Mouse (Mus musculus): Measurements from ENCODE around the gene Hoxa2.

Gene Hoxa2

GRCm38 (mm10) chr6:52164626-52165440 is at the start of gene Hoxa2:
TSS of gene Hoxa2 (minus strand) at chr6:52164831.
- DNase-seq: no peak

- no peak for DNase-seq
Observed at GRCm38 (mm10) chr6:52214271-52214670, 49.6 kb upstream of the Hoxa2 start.

DNA sequence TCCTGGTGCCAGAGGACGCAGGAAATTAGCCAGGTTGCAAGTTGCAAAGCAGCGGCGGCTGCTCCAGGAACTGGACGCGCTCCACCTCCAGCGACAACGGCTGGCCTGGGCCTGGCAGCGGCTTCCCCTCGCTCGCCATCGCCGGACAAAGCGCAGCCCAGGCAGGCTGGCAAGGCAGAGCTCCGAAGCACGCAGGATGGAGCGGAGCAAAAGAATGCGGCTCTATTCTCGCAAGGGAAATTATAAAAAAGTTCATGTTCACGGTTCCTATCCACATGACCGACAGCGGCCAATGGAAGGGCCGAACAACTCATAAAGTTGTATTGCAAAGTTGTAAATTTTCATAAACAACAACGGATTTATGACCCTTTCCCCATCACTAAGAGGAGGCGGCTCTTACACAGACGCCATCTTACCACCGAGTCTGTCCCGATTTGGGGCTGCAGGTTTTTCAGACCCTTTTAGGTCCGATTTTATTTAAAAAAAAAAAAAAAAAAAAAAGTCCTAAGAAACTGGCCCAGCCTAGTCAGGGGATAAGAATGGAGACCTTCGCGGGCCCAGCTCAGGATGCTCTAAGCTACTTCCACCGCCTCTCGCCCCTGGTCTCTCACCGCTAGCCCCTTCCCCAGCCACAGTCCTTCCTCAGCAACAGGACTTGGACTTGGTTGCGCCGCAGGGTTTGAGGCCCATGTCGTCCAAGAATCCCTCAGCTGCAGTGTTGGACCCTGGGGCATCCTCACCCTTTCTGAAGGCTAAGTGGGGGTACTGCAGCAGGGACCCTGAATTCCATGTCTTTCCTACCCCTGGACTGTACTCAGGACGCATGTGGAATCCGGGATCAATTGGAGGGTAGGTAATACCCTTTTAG is 48.7 kb upstream of the Hoxa2 start, which contains the start of the genes Hoxa3 and Gm28308:
Gene Hoxa3 (minus strand): TSS at position 218 of the 868 bp plus-strand sequence.
Gene Gm28308 (minus strand): TSS at position 221 of the 868 bp plus-strand sequence.
- no peak for DNase-seq

DNA sequence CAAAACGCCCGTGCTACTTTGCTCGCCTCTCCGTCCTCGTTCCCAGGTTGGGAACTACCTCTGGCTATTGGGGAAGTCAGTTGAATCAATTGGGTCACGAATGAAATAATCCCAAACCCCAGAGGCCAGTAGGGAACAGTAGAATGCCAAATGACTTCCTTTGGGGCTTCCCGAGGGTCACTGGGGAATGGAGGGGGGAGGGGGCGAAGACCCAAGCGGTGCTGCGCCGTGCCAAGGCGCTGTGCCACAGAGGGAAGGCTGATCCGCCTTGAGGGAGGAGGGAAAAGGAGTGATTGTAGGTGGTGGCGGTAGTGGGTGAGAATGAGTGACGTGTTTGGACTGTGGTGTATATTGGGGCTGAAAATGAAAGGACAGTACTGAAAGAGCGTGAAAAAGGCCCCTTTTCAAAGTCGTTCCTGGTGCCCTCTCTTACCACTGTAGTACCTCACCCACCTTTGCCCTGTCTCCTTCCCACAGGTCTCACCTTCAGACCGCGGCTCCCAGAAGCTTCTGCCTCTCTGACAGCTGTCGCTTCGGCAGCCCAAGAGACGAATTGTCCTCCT is 48.0 kb upstream of the Hoxa2 start:
- no peak for DNase-seq

DNA sequence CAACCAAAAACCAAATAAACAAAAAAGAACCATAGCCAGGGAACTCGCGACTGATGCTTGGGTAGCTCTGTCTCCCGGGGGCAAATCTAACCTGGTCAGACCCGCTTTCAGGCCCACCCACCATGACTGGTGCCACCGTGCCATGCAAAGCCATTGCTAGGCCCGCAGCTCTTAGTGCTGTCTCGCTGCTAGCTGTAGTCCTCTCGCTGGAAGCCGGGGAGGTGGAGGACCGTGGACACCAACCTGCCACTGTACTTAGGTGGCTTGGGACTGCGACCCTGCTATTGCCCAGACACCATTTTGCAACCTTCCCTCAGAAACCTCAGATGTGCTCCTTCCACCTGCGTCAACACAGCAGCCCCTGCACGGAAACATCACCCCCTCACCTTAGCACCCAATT is 47.3 kb upstream of the Hoxa2 start:
- no peak for DNase-seq

- peak; percentile 30 for DNase-seq
Observed at GRCm38 (mm10) chr6:52211170-52211935, 46.7 kb upstream of the Hoxa2 start.

GRCm38 (mm10) chr6:52209685-52210046 is 45.0 kb upstream of the Hoxa2 start:
- no peak for DNase-seq

GRCm38 (mm10) chr6:52208868-52209684 is 44.4 kb upstream of the Hoxa2 start:
- DNase-seq: no peak

- no peak for DNase-seq
Observed at GRCm38 (mm10) chr6:52208072-52208867, 43.6 kb upstream of the Hoxa2 start, which contains the start of gene Hoxa6. TSS of gene Hoxa6 (minus strand) at chr6:52208722.

DNA sequence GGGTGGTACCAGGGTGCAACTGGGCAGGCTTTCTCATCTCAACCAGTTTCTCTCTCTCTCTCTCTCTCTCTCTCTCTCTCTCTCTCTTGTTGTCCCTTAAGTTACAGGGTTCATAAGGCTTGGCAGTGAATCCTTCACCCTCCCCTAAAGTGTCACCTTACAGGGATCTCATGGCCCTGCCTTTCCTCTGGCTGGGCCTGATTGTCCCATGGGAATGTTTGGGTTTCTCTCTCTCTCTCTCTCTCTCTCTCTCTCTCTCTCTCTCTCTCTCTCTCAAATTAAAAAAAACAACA is 43.0 kb upstream of the Hoxa2 start:
- DNase-seq: no peak

GRCm38 (mm10) chr6:52206882-52207683 is 42.5 kb upstream of the Hoxa2 start:
- DNase-seq: no peak

DNA sequence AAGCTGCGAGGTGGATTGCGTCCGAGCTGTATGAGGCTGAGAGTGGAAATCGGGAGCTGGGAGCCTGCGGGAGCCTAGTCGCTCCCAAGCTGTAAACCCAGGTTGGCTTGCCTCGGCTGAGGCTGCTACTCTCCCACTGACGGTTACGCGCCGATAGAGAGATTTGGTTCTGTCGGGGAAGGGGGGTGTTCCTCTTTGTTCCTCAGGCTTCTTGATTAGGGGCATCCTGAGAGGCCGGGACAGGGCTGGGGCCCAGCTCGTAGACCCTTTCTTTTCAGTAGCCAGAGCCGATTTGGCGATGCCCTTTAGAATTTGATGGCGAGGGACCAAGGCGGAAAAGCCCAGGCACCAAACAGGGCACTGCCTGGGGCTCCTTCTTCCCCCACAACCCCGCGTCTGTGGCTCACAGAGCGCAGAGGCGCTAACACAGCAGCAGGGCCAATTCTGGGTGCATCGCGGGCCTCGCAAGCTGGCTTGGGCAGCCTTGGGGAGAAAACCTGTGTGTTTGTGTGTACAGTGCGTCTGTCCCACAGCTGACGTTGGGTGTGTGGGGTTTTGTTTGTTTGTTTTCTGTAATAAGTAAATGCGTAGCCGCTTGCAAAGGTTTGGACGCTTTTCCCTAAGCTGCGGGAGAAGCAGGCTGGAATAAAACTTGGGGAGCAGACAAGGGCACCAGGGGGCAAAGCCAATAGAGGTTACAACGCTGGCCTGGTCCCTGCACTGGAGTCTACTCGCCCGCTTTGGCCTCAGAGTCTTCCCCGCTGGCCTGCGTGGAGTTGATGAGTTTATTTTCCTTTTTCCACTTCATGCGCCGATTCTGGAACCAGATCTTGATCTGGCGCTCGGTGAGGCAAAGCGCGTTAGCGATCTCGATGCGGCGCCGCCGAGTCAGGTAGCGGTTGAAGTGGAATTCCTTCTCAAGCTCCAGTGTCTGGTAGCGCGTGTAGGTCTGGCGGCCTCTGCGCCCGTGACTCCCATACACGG is 41.3 kb upstream of the Hoxa2 start:
- DNase-seq: no peak

DNA sequence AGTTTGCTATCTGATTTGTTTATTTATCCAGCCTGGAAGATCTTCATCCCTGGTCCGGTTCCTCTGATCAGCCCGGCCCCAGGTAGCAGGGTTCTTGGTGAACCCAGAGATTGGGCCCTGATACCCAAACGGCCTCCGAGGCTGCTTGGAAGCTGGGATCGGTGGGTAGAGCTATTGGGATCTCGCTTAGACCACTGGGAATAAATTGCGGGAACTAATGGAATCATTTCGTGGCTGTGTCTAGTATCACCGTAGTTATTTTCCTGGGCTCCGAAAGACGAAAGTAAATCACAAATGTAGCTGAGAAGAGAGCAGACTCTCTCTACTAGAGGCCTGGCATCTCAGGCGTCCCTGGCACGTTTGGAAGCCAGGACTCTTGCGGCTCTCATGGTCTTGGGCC is 40.6 kb upstream of the Hoxa2 start:
- DNase-seq: no peak

DNA sequence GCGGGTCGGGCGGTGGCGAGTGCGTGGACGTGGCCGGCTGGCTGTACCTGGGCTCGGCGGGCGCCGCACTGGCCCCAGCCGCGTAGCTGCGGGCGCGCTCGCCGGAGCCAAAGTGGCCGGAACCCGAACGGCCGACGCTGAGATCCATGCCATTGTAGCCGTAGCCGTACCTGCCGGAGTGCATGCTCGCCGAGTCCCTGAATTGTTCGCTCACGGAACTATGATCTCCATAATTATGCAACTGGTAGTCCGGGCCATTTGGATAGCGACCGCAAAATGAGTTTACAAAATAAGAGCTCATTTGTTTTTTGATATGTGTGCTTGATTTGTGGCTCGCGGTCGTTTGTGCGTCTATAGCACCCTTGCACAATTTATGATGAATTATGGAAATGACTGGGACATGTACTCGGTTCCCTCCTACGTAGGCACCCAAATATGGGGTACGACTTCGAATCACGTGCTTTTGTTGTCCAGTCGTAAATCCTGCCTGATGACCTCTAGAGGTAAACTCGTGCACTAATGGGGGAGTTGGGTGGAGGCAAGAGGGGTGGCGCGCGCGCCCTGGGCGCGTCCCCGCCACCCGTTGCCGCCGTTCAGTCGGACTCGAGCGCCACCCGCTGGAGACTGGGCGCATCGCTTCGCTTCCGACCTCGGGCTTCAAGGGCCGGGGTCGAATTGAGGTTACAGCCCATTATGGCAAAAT is 39.6 kb upstream of the Hoxa2 start, which contains the start of gene Hoxa5:
Gene Hoxa5 (minus strand): TSS at position 538 of the 703 bp plus-strand sequence.
- DNase-seq: no peak

DNA sequence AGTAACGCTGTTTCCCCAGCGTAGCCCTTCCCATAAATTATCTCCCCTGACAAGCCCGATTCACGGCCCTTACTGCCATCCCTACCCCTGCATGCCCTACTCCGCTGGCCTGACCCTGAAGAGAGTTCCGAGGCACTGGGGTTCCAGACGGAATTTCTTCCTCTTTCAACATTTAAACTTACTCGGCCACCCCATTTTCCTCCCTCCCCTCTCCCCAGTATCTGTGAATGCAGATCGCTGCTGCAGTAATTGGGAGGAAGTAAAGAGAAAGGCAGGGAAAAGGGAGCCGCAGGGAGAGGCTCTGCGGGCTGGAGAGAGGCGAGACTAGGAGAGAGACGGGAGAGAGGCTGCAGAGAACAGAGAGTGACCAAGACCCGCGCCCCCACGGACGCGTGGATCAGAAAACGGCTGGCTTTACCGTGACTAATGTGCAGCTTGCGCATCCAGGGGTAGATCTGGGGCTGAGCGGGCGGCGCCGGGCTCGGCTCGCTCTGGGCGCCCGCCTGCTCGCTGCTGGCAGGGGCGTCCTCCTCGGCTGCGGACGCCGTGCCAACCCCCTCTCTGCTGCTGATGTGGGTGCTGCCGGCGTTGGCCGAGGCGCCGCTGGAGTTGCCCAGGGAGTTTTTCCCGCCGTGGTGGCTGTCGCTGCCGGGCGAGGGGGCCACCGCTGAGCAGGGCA is 38.9 kb upstream of the Hoxa2 start:
- DNase-seq: no peak

- no peak for DNase-seq
Observed at GRCm38 (mm10) chr6:52203121-52203370, 38.4 kb upstream of the Hoxa2 start.

DNA sequence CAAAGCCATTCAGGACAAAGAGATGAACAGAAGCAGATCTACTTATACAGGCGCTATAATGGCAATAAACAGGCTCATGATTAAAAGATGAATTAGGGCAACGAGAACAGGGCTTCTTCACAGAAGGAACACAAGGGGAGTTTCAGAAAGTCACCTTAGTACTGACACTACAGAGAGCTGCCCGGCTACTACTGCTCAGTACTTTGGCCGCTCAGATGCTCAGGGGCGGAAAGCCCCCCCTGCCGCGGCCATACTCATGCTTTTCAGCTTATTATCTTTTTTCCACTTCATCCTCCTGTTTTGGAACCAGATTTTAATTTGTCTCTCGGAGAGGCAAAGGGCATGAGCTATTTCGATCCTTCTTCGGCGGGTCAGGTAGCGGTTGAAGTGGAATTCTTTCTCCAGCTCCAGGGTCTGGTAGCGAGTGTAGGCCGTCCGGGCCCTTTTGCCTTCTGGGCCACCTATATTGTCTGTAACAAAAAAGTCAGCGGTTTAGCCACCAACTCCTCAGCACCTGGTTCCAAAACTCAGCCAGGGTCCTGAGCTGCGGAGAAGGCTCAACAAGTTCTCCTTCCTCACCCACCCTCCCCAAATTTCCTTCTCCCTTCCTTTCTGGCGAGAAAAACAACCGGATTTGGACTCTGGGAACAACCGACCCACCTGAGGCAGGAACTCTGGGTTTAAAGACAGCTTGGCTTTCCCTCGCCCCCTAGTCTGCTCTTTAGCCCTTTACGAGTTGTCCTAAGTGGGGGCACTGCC is 37.9 kb upstream of the Hoxa2 start:
- no peak for DNase-seq
